Mouse (Mus musculus): ENCODE measurements around the gene Acsm5. TPM values are rescaled to one million over a fixed set of nuclear protein-coding genes. Genes with fewer than 3 reads are reported as not detected.

Acsm5 gene
- total RNA-seq (2023): not detected

DNA sequence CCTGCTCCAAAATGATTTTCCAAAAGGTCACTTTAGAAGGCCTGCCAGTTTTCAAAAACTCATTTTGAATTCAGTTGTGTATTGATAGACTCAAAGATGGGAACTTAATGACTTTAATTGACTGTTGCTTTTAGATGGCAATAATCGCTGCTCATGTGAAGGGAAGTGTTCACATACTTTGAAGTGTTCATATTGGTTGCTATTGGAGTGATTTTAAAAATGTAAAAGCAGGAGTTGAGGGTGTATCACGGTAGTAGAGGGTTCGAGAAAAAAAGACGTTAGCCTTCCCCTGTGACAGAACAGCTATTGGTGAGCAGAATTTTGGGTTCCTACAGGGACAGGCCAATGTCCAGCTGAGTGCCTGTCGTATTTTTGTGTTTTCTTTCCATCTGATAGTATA lies at the start of gene Acsm5:
Gene Acsm5 (plus strand): TSS at position 301 of the 400 bp plus-strand sequence.

DNA sequence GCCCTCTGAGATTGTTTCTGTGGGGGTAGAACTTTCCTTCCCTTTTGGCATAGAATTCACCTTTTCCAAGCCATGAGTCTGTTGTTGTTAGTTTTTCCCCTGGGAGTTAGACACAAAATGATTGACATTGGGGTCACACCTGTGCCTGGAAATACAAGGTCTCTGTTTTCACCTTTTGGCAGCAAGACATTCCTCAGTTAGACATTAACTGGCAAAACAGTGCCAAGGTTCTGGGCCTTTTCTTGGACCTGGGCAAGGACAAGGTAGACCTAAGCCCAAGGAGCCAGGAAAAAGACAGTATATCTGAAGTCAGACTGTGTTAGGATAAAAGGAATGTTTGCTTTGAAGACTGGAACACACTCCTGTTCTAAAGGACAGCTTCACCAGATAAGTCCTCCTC lies 40.0 kb upstream of the Acsm5 start, which contains the start of gene Umod:
Gene Umod (minus strand): TSS at position 27 of the 400 bp plus-strand sequence.

DNA sequence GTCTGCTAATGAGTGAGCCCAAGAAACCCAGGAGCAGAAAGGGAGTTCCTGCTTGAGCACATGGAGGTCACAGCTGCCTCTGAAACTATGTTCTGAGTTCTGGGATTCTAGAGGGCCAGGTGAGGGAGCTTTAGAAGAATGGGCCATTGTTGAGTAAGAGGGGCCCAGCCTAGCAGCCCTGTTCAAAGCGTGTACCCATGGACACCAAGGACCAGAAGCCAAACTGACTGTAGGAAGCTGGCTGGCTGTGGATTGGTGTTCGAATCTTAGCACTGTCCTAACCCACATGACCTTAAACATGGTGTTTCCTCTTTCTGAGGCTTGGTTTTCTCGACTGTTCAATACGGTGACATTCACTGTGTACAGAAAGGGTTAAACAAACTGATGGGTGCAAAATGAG lies 4.1 kb downstream of the Acsm5 start, which contains the start of gene Pdilt:
Gene Pdilt (minus strand): TSS at position 101 of the 400 bp plus-strand sequence.

GRCm38 (mm10) chr7:119554040-119554439 lies 34.8 kb downstream of the Acsm5 start, which contains the start of gene Acsm2:
Acsm2 (plus strand) TSS chr7:119554340.

Other genes with a start within 250 kb of the Acsm5 start
- not detected for gene Gp2, start 60.2 kb upstream of the Acsm5 start, total RNA-seq (2023)
- not detected for gene Umod, start 40.2 kb upstream of the Acsm5 start, total RNA-seq (2023)
- gene Pdilt, start 4.0 kb downstream of the Acsm5 start, total RNA-seq (2023): not detected
- gene Acsm2, start 34.9 kb downstream of the Acsm5 start, total RNA-seq (2023): not detected
- gene Acsm1, start 87.6 kb downstream of the Acsm5 start, total RNA-seq (2023): not detected
- gene Acsm4, start 170.6 kb downstream of the Acsm5 start, total RNA-seq (2023): not detected
- 100 to 1,000 TPM; 104 to 106 TPM for gene Thumpd1, start 201.3 kb downstream of the Acsm5 start, total RNA-seq (2023)
- not detected for gene Acsm3, start 241.5 kb downstream of the Acsm5 start, total RNA-seq (2023)